Mouse (Mus musculus) left cerebral cortex, postnatal 25 days (tissue): ENCODE results near the gene Erlin1. TPM values are rescaled to one million over a fixed set of nuclear protein-coding genes. Genes with fewer than 3 reads are reported as not detected.

Source experiments
- DNase-seq, 2 experiments: peaks; one replicate each; pipeline ENCODE4 v3.0.0; 2022; ENCODE audit warnings: low spot score in 2 of 2, mixed read lengths in 1 of 2
- intact Hi-C: fragments of 180-260 bp; cut with DNase I; formaldehyde crosslinking; loops from one replicate; pipeline ENCODE4 v1.15.1; 2025
- total RNA-seq, 2 experiments: library from RNA; stranded (reverse); gene quantifications; 2 replicates each; pipeline ENCODE4 v1.2.3; 2021

Gene Erlin1
- 10 to 100 TPM; 21.4 to 25.5 TPM for total RNA-seq

DNA sequence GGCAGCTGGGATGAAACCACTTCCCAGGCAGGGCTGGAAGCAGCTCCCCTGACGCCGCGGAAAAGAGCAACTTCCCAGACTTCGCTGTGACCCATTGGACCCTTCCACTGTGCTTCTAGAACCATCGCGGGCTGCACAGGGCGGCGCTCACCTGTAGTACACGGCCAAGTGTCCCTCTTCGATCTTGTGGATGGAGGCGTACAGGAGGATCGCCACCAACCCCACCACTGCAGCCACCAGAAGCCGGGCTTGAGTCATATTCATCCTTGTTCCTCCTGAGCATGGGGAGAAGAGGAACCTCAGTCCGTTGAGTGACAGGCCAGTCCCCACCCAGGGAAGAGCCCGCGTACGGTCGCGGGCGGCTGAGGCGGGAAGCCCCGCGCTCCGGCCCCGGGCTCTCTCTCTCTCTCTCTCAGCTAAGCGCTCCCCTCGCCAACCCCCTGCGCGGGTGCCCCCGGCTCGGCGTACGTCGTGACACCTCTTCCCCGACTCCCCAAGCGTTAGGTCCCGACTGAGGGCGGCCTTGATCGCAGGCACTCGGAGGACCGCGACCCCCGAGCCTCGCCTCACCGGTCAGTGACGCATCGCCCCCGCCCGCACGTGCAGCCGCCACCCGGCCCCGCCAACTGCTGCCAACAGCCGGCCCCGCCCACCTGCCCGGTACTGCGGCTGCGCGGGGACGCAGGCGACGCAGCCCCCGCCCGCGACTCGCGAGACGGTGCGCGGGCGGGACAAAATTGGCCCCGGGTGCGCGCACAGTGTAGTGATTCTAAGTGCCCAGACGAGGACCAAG is at the start of gene Erlin1:
Gene Erlin1 (minus strand): TSS at position 665 of the 793 bp plus-strand sequence.
- DNase-seq: peak; percentile 90 to 93
- intact Hi-C loops: no loop called here

- no peak for DNase-seq
- intact Hi-C loops: no loop called here
Observed at GRCm38 (mm10) chr19:44117793-44118192, 48.2 kb upstream of the Erlin1 start.

- intact Hi-C loops: loop anchor here (5.0 kb wide), 1 partner anchor 279 kb away; no protein-coding TSS in a partner anchor
- DNase-seq: peak in 1 of 2 experiments; percentile 24
Observed at GRCm38 (mm10) chr19:44111706-44112105, 42.1 kb upstream of the Erlin1 start.

DNA sequence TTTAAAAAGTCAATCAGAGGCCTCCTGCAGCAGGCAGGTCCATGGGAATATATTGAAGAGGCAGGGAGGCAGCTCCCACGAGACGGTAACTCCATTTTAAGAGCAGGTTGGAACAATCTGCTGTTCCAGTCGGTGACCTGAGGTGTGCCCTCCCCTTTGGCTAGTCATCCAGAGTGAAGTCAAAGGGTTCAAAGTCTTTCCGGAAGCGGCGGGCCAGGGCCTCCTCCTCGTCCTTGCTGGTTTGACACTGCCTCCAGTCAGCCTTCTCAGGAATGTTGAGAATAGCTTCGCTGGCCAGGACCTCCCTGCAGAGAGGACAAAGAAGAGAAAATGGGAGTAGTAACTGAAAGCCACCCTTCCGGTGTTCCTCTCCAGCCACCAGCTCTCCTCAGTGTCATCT is 40.8 kb upstream of the Erlin1 start:
- intact Hi-C loops: loop anchor here (5.0 kb wide), 1 partner anchor 278 kb away; no protein-coding TSS in a partner anchor
- DNase-seq: no peak

DNA sequence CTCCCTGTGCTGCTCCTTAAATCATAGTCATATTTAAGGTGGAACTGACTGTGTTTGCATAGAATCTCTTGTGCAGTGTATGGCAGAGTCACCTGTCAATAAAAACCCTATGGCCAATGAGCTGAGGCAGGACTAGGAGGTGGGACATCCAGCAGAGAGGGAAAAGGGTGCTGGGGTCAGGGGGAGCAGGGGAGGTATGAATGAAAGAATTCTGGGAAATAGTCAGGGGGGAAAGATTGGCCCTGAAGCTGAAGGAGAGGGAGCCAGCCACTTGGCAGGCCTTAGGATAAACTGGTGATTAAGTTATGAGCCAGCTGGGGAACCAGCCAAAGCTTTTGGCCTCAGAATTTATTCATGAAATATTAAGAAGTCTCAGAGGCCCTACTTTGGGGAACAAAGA is 39.4 kb upstream of the Erlin1 start:
- DNase-seq: no peak

DNA sequence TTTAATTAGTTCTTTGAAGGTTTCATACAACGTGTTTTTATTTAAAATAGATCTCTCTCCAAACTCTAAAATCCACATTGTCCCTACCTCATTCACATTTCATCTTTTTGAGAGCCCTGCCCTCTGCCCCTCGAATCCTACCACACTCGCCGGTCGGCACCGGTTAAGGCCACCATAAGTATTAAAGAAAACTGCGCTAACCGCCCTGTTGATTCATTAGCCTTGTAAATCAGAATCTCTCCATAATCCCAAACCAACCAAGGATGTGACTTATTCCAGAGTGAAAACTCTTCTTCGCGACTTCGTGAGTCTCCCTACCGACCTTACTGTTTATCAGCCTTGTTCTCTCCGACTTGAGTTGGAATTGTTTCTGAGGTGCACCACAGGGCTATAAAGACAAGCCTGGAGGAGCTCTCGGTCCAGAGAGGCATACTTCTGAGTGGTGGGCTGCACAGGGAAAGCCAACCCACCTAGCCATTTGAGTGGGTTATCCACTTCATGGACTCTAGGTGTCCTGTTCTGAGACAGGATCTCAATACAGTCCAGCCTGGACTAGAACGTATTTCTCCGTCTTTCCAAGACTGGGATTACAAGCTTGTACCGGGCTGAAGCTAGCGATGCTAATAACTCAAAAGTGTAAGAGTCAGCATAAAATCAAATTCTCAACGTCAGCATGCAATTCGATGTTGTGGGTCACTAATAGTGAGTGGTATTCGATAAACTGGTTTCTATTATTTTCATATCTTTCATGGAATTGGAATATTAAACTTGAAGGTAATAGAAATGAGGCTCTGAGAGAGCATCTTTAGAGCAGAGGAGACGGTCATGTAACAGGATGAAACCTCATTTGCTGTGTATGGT is 38.3 kb upstream of the Erlin1 start:
- no peak for DNase-seq
- intact Hi-C loops: loop anchor here (2.0 kb wide), 1 partner anchor 355 kb away; the partner anchor contains the start of genes Cox15 and Cutc

More for the DNA sequence above, 39.4 kb upstream of the Erlin1 start:
- intact Hi-C loops: no loop called here

GRCm38 (mm10) chr19:44106831-44107660 is 37.5 kb upstream of the Erlin1 start, which contains the start of gene Chuk:
Chuk (minus strand) TSS chr19:44107480.
- intact Hi-C loops: loop anchor here (2.0 kb wide), 1 partner anchor 354 kb away; the partner anchor contains the start of genes Cox15 and Cutc
- peak; percentile 96 for DNase-seq

DNA sequence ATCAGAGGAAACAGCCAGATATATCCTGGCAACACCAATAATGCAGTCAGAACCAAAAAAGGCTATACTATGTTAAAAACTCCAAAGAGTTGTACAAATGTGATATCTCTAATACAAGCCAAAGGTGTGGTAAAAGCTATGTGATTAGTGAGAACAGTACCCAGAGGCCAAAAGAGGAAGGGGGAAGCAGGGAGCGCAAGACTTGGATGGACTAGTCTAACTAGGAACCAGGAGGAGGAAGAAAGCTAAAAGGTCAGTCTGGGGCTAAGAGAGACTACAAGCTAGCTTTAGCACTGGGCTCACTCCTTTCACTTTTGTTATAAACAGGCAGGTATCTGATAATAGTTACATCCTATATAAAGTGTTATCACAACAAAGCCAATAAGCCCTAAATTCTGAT is 34.8 kb upstream of the Erlin1 start:
- no peak for DNase-seq

DNA sequence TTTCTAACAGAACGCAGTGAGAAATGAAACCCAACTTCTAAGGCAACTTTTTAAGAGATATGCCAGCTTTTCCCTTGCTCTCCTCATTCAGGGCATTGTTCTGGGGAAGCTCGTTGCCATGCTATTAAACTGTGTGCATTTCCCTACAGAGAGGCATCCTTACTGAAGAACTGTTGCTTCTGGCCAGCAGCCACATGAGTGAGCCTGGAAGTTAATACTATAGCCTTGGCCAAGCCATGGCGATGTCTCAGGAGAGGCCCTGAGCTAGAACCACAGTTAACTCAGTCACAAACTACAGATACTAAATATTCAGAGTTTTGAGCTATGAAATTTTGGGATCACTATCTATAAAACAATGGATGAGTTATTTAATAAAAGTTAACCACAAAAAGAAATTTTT is 33.4 kb upstream of the Erlin1 start:
- intact Hi-C loops: no loop called here
- no peak for DNase-seq

More for the DNA sequence above, 34.8 kb upstream of the Erlin1 start:
- intact Hi-C loops: no loop called here

DNA sequence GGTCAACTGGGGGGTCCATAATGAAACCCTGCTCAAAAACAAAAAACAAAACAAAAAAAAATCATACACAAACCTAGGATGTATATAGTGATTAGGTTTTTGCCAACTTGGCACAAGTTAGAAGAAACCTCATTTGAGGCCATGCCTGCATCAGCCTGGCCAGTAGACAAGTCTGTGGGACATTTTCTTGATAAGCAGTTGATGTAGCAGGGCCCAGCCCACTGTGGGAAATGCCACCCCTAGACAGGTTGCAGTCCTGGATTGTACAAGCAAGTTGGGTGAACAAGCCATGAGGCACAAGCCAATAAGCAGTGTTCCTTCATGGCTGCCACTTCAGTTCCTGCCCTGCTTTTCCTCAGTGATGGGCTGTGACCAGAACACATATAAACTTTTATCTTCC is 31.3 kb upstream of the Erlin1 start:
- DNase-seq: no peak
- intact Hi-C loops: no loop called here

DNA sequence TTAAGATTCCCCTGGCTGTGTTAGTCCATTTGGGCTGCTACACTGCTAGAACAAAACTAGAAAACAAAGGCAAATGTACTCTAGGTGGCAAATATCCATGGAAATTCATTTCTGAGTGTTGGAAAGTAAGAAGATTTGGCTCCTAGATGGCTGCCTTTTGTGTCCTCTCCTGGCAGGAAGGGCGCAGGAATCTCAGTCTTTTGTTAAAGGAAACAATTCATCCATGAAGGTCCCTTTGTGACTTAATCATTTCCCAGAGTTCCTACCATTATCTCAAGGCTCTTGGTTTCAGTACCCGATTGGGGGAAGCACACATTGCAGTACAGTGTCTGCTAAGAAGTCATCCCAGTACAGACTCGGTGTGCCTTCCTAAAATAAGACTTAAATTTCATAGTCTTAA is 16.7 kb upstream of the Erlin1 start:
- intact Hi-C loops: no loop called here
- no peak for DNase-seq

DNA sequence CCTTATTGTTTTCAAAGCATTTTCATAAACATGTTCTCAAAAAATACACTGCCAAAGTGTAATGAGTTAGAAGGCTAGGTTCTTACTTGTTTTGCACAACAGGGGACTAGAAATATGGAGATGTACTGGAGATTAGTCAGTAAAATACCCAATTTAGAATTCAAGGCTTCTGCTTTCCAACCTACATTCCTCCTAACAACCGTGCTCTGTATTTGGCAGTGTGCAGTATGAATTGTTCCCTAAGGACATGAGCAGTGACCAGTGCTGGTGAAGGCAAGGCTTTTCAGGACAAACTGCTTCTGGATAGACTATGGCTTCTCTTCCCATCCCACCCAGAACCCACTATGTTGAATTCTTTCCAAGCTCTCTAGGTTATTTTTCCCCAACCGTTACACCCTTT is 11.3 kb upstream of the Erlin1 start:
- intact Hi-C loops: no loop called here

DNA sequence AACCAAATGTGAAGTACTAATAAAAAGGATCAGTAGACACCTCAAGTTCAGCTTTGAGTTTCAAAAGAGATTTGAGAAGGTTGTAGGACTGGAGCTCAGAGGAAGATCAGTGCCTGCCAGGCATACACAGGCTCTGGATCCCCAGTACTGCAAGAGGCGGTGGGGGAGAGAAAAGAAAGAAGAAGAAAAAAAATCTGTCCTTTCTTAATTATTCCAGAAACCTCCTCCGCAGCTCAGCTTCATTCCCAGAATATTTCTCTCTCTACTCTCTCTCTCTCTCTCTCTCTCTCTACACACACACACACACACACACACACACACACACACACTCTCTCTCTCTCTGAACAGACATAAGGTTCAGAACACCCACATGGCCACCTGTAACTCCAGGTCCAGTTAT is 10.4 kb upstream of the Erlin1 start:
- intact Hi-C loops: no loop called here
- peak in 1 of 2 experiments; percentile 55 for DNase-seq

More for the DNA sequence above, 11.3 kb upstream of the Erlin1 start:
- DNase-seq: peak in 1 of 2 experiments; percentile 53

DNA sequence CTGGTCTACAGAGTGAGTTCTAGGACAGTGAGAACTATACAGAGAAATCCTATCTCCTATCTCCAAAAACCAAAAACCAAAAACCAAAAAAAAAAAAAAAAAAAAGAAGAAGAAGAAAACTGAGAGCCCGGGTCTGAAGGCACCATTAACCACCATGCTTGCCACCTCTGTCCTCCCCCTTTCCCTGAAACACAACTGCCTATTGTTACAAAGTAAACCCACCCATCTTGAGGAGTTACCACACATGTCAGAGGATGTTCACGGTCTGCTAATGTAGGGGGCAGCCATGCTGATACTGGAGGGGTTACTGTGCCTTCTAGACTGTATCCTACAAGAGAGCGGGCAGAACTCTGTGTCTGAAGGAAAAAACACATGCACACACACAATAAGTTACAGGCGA is 7.4 kb upstream of the Erlin1 start:
- intact Hi-C loops: no loop called here
- no peak for DNase-seq

- intact Hi-C loops: no loop called here
Observed at GRCm38 (mm10) chr19:44076457-44076856, 6.9 kb upstream of the Erlin1 start.

DNA sequence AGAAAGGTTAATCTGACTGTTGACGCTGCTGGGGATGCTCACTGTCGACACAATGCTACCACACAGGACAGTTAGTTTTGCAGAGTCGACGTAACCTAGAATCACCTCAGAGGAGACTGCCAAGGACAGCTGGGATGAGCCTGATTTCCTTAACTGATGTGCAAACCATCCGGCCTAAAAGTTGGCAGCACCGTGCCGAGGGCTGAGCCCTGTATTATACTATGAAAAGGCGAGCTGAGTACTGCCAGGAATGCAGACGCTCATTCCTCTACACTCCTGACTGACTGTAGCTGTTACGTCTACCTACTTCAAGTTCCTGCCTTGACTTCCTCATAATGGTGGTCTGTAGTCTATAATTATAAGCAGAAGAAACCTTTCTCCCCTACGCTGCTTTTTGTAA is 5.4 kb upstream of the Erlin1 start:
- intact Hi-C loops: no loop called here
- DNase-seq: no peak

More at GRCm38 (mm10) chr19:44076457-44076856, 6.9 kb upstream of the Erlin1 start:
- no peak for DNase-seq

DNA sequence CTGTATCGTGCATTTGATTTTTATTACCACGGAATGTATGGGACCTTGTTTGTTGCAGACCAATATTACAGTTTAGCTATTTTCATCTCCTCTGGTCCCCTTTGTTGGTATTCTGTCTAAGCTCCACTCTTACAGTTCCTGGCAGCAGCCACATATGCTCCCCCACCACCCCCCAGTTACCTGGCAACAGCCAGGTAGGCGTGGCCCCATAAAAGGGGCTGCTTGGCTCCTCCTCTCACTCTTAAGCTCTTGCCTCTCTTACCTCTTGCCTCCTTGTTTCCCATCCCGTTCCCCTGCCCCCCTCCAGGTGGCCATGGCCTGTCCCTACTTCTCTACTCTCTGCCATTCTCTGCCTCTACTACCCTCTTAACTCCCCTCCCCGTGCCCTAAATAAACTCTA is 1.6 kb upstream of the Erlin1 start:
- no peak for DNase-seq
- intact Hi-C loops: no loop called here

GRCm38 (mm10) chr19:44069914-44070232 is 288 bp upstream of the Erlin1 start:
- intact Hi-C loops: no loop called here
- no peak for DNase-seq

GRCm38 (mm10) chr19:44068232-44068631 is 1.4 kb downstream of the Erlin1 start:
- DNase-seq: no peak

More at GRCm38 (mm10) chr19:44068232-44068631, 1.4 kb downstream of the Erlin1 start:
- intact Hi-C loops: no loop called here
